Mouse (Mus musculus) spleen, postnatal 4 days (tissue): ENCODE data around the gene Arl4c.
"Not testable (repeated sequence)": the region's sequence is repeated elsewhere in the genome, so short reads cannot be mapped to it uniquely, and the experiment has no call there.

Experiments
- DNase-seq, 2 experiments: peaks; one replicate each; pipeline ENCODE4 v3.0.0; 2022; ENCODE audit warnings: low spot score in 2 of 2

Arl4c gene

DNA sequence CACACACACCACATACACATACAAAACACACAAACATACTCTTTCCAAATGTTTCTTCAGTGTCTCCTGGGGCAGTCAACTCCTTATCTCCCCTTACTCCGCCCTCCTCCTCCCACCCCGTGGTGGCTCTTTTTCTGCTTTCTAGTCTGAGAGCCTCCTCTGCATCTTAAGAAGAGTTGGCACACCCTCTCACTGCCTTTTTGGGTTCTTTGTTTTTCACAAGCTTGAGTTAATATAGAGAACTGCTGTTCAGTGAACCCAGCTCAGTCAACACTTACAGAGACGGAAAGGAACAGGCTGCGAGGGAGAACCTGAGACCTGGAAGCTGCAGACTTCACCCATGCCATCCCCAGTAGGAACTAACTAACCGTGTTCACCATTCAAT is 45.9 kb downstream of the Arl4c start:
- no peak for DNase-seq

DNA sequence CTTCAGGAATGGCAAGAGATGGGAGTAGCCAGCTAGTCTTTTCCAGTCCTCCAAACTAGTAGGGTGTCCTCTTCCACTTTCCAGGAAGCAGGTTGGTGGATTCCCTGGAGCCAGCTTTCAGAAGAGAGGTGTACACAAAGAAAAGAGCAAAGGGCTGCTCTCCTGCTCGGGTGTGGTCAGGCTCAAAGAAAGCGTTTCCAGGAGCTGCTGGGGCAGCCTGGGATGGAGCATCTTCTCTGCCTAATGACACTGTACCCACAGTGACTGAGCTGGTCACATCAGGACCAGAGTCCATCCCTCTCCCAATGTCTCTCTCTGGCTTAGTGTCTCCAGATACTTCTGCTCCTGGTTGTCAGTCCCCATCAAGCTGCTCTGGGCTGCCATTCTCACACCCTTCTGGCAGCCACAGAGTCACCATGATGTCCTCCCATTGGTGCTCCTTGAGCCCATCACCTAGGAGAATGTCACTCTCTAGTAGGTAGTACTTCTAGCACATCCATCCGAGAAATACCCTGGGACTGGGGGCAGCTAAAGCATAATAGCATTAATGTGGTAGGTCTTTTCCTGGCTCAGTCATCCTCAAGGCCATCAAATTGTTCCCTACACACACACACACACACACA is 46.4 kb downstream of the Arl4c start:
- DNase-seq: no peak

DNA sequence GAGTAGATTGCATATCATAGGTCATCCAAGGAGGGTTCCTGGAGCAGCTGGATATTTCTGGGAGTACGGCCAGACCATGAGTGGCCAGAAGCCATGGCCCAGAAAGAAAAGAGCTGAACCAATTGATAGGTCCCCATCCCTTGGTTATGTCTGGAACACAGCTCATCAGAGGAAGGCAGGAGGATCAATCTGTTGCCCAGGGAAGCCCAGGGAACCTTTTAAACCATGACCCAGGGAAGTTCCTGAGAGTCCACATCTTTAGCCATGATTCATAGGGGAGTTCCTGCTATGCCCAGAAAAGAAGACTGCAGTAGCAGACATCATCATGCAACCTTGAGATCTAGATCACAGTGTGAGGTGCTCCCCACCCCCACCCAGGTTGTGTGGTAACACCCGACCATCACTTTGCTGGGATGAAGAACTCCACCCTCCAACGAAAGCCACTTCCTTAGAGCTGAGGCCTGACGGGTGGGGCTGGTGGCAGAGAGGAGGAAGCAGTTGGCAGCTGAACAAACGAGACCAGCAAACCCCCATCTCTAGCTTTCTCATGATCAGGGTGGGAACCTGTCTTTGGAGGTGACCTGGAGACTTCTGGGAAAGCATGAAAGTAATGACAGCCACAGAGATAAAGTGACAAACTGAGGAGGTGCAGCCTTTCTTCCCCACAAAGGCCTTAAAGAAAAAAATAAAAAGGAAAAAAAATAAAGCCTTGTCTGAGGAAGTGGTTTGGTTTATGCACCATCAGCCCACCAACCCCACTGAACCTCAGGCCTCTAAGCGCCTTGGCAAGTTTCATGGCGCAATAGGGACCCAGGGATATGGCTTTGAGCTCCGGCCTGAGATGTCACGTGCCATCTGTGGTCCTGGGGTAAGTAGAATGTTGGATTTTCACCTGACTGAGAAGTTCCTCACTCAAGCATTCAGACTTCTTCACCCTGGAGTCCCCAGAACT is 47.2 kb downstream of the Arl4c start:
- peak; percentile 58 to 70 for DNase-seq

DNA sequence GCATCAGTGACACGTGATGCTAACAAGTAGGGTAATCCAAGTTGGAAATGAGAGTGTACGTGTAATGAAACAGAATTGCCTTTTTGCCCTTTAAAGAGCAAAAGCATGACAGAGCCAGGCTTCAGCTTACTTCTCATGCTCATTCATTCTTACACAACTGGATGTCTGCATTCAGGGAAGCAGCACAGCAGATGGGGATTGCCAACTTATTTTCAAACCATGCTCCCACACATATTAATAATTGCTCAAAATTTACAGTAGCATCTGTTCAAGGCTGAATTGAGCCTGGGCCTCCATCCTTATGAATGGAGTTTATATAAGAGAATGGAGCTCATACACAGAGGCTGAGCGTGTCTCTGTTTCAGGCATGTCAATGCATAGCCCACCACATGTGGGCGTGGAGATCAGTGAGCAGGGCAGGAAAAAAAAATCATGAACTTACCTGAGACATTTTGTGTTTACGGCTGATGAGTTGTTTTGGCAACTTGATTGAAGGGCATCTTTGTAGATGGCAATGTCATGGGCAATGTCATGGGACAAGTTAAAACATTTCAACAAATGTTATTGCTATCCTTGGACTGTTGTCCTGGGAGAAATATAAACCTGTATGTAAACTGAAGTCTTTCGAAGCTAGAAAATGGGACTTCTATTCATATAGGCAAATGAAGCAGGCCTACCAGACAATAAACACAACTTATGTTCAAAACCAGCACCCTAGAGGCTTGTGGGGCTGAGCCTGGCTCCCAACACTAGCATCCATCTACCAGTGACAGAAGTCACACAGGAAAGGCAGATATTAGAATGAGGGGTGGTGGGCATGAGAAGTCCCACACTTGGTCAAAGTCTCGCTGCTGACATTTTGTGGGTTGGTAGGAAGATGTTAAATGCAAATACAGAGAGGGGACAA is 48.2 kb downstream of the Arl4c start:
- no peak for DNase-seq

DNA sequence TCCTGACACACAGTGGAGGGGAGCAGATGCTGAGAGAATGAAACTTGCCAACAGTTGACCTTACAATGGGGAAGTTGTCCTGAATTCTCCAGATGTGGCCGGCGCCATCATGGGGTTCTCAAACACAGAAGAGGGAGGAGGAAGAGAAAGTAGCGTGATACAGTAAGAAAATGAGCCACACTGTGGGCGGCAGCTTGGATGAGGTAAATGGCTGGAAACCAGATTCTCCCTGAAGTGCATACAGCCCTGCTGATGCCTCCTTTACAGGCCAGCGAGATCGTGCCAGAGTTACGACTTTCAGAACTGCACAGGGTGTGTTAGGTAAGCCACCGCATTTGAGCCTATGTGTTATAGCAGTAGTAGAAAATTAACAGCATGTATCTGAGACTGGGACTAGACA is 49.3 kb downstream of the Arl4c start:
- no peak for DNase-seq

DNA sequence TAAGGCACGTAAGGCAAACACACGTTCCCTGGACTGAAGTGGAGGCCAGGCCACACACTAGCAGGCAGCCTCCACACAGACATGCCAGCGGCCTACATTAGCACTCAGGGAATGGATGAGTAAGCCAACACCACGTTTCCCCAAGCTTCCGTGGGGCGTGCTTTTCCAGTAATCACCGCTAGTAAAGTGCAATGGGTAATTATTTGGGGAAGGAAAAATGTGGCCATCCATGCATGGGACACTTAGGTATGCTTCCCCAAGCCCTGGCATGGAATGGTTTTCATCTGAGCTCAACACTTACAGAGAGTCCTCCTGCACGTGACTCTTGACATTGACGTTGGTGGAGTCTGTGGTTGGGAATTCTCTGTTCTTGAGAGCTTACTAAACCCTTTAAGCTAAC is 50.4 kb downstream of the Arl4c start:
- DNase-seq: no peak

DNA sequence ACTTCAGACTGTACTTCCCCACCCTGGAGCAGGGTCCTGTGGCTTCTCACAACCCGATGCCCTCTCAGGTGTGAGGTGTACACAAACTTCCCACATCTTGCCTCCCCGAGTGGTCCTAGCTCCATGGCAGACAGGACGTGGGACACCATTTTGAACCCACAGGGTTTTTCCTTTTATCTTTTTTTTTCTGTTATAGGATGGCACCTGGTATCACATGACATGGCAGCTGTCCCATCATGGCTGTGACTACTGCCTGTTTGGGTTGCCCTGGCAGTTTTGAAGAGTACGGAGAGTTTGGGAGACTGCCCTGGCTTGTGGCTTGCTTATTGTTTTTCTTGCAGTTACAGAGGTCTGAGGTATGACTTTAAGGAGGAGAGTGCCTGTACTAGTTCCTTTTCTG is 53.3 kb downstream of the Arl4c start:
- DNase-seq: no peak

DNA sequence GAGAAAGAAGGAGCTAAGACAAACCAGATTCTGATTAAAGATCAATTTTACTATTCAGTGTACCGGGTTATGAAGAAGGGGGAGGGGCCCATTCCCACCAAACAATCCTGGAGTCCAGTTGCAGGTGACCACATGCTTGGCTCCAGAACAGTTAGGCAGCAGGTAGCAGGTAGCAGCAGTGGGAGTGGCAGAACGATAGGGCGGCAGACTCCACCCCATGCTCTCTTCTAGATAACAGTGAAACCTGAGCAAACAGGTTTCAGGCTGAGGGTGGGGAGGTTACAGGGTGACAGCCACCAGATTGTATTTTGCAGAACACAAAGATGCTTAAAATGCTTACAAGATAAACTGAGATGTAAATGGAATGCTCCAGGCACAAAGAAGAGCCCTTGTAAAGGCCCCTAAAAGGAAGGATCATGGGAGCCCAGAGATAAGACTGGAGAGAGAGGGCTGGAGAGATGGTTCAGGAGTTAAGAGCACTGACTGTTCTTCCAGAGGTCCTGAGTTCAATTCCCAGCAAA is 56.4 kb downstream of the Arl4c start:
- no peak for DNase-seq

DNA sequence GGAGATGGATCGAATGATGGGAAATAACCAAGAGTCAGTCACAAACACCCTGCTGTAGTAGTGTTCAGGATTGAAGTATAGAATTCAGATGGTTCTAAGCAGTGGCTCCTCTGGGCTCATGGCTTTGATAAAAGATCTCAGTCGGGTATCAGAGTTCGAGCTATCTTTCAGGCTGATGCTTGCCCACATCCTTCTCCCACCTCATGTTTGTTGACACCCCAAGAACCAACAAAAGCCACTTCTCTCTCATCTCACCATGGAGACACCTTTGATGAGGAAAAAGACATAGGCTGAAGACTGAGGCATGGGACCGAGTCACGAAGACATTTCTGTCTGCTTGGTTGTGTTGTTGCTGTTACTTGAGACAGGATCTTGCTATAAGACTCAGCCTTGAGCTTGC is 57.6 kb downstream of the Arl4c start:
- no peak for DNase-seq

DNA sequence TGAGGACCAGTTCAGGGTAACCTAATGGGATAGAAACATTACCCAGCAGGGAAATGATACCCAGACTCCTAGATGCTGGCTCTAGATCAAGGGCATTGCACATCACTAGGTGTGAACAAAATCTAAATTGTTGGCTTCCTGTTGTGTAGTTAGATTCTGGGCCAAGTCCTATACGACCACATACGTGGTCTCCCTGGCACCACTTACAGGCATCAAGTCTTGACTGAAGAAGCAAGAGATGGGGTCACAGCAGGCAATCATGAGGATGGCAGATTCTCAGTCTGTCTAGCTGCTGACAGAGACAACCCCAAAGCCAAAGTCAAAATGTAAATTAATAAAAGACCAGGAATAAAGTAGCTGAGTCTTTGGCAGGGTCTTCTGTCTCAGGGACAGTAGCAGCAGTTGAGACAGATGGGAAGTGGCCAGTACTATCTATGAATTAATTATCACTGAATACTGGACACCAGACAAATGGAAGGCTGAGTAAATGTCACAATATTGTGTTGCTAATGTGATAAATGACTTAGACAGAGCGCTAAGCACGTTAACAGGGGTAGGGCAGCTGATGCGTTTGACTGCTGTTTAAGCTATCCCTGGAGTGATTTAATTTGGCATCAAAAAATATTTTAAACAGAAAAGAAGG is 58.7 kb downstream of the Arl4c start:
- DNase-seq: no peak

DNA sequence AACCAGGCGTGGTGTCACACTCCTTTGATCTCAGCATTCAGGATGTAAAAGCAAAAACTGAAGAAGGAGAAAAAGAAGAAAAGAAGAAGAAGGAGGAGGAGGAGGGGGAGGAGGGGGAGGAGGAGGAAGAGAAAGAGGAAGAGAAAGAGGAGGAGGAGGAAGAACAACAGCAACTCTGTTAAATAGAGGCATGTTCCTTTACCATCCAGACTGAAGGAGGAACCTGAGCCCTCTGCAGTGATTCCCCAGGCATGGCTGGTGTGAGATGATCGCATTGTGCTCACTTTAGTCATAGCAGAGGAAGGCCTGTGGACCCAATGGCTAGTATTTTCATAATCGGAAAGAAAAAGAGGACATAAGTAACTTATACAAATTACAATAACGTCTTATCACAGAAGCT is 59.3 kb downstream of the Arl4c start:
- DNase-seq: no peak

DNA sequence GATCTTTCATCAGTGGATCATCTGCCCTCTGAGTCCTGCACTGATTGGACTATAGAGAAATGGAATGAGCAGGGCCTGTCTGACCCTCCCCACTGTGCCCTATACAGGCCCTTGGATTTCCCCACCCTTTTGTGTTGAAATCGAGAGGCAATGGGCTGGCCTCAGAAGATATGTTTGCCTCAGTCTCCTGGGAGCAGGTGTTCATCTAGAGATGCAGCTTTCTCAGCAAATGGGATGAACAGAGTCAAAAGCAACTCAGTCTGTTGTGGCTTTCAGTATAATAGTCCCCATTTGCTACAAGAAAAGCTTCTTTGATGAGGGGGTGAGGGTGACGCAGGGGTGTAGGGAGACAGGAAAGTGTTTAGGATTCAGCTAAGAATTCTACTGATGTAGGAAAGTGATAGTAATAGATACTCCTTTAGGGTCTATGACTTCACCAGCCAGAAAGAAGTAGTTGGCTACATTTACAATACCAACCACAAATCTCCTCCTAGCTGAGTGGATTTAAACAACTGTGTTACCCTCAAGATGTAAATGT is 60.3 kb downstream of the Arl4c start:
- DNase-seq: no peak

DNA sequence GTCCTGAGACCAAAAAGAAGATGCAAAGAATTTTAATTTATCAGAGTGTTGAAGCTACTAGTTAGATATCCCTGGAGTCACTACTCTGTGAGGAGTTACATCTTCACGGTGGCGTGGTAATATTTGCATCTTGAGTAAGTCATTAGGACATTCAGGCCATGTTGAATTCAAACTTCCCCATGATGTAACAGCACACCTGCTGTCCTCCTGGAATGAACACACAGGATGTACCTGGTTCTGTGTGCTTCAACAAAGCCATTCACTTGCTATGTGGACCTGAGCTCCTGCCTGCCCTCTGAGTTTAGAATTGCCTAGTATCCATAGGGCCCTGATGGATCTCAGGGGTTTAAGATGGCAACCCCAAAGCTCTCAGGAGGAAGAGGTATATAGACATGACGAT is 60.8 kb downstream of the Arl4c start:
- no peak for DNase-seq

DNA sequence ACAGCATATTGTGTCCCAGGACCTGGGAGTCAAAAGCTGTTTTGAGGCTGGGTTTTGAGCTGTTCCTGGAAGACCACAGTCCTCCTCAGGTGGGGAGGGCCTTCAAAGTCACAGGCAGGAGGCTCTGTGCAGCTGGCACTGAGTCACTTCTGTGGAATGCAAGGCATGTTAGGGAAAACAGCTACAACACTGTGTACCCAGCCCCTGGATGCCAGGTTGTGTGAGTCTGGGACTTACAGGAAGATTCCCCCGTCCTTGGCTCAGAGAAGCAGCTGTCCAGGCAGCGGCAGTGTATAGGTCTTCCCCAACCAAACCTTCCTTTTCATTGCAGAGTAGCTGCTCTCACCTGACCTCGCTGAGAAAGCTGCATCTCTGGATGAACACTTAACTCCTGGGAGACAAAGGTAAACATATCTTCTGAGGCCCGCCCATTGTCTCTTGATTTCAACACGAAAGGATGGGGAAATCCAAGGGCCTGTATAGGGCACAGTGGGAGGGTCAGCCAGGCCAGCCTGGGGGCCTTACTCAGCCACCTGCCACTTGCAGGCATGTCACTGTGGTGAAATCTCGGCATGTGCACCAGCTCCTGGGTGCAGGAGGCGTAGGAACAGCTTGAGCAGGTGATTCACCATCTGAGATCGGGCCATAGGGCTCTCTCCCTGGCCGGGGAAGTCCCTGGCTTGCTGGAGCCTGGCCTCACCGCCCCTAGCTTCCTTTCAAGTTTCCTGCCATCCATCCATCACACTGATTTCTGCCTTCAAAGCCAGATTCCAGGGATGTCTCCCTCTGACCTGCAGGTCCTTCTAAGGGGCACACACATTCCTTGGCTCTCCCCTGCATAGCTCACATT is 62.4 kb downstream of the Arl4c start:
- DNase-seq: no peak

DNA sequence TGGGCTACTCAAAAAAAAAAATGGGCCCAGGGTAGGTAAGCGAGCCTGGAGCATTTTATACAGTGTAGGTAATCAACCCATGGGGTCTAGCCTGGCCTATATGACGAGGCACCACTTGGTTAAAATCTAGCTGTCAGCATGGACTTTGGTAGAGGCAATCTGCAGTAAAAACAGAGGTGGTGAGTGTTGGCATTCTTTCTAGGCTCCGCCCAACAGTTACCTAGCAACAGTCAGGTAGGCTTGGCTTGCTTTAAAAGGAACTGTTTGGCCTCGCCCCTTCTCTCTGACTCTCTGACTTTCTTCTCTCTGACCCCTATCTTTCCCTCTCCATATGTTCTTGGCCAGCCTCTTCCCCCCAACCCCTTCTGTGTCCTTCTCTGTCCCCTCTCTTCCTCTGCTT is 63.4 kb downstream of the Arl4c start:
- no peak for DNase-seq

DNA sequence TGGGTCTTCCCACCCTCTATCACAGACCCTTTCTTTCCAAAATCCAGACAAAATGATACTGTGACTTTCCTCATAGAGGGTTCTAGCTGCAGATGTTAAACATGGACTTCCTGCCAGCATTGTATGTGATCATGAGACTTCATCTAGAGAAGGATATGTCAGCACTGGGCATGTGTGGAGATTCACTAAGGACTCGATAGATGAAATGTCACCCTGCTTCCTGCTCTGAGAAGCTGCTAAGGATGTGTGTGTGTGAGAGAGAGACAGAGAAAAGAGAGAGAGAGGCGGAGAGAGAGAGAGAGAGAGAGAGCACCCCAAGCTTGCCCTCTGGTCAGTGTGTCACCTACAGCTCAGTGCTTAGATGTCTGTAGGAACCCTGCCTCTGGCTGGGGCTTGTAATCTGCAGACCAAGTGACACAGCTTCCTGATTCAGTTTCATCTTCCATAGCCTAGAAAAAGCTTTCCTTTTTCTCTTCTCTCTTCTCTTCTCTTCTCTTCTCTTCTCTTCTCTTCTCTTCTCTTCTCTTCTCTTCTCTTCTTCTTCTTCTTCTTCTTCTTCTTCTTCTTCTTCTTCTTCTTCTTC is 65.4 kb downstream of the Arl4c start:
- DNase-seq: not testable (repeated sequence)

DNA sequence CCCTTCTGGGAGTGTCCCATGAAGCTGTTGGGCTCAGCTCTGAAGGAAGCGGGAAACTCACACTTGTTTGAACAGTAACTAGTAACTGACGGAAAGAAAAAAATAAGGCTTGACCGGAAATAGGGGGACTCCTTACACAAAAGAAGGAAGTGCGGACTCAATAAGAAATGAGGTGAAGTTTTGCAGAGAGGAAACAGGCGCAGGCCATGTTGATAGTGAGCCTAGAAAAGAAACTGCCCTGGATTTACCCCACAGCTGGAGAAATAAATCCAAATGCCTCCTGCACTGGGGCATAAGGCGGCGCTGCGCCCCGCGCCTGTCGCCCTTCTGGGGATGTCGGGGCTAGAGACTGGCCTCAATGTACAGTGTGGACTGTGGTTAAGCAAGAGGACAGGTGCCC is 66.4 kb downstream of the Arl4c start:
- no peak for DNase-seq

DNA sequence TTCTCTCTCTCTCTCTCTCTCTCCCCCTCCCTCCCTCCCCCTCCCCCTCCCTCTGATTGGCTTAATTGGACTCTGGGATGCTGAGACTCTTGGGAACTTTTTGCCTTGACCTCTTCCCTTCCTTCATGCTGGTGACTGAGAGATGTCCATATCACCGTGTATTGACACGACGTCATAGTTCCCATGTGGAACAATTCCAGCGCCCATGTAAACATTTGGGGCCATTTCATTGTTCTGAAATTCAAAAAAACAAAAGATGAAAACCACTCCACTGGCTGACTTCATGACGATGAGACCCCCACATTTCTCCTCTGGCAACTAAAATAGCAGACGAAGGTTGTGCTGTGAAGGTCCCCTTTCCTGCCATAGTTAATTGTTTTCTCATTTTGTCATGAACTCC is 69.2 kb downstream of the Arl4c start:
- no peak for DNase-seq

DNA sequence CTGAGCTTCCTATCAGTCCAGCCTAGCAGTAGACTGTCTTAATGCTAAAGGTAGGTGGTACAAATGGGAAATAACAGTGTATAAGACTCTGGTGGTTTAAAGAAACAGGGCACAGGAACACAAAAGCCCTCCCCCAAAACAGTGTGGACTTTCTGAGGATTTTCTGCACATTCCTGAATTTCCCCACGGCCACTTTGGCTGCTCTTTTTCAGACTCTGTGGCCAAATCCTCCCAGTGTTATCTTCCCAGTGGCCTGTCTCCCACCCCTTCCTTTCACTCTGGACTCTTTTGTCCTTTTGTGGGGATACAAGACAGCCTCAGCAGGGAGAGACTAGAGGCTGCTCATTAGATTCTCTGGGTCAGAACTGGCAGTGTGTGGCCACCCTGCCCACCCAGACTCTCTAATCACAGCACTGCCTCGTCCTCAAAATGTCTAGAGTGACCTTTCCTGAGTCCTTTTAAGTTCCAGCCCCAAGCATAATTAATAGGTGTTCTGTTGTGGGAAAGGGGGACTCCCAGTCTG is 72.0 kb downstream of the Arl4c start:
- no peak for DNase-seq

DNA sequence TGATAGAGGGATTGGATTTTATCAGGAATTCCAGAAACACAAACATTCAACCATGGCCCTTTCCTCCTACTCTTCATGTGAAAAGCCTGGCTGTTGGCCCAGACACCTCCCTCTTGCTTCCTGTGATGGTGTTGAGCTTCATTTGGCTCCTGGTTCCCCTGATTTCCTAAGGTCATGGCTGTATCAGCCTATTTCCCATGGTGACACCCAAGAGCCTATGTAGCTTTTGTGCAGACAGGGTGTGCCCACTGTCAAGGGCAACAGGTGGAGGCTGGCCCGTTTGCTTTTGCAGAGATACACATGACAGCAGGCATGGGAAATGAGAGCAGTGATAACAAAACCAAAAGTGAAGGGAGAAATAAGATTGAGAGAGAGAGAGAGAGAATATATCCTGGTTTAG is 76.8 kb downstream of the Arl4c start:
- no peak for DNase-seq
